Mouse (Mus musculus) c-Kit-positive CD71-positive TER-119-positive erythroid progenitor cells, embryonic 14.5 days (primary cell): ENCODE data around the gene Hnrnpll.

Experiments used
- DNase-seq: peaks from one replicate; pipeline ENCODE4 v3.0.0-alpha.2; 2013; ENCODE audit warnings: low spot score

The Hnrnpll gene

DNA sequence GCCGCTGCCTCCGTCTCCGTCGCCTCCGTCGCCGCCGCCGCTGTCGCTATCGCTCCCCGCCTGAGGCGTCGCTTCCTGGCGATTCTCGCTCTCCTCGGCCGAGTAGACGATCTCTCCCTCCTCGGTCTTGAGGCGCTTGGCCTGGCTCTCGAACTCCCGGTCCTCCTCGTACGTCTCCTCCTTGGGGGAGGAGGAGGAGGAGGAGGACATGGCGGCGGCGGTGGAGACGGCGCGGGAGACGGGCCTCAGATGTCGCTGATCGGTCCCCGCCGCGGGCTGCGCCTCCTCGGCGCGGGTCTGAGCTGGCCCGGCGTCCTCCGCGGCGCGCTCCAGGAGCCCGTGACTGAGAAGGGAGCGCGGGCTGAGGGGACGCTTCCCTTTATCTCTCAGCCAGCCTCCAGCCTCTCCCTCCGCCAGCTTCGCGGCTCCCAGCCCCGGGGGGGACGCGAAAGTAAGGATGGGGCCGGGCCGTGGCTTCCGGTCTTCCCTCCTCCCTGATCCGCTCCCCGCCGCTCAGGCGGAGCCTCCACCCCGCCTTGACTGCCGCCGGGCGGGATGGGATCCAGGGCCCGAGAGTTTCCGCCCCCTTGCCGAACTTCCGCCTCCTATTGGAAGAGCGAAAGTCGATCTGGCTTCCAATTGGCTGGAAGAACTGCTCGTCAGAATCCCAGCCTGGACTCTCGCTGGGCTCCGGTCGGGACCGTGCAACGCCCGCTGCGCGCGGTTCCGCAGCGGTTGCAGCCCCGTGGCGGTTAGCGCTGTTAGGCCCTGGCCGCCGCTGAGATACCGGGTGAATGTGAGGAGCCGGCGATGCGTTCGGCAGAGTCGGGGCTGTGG lies at the start of gene Hnrnpll:
Hnrnpll (minus strand) TSS at position 552 of the 837 bp plus-strand sequence.
- DNase-seq = peak; percentile 99

DNA sequence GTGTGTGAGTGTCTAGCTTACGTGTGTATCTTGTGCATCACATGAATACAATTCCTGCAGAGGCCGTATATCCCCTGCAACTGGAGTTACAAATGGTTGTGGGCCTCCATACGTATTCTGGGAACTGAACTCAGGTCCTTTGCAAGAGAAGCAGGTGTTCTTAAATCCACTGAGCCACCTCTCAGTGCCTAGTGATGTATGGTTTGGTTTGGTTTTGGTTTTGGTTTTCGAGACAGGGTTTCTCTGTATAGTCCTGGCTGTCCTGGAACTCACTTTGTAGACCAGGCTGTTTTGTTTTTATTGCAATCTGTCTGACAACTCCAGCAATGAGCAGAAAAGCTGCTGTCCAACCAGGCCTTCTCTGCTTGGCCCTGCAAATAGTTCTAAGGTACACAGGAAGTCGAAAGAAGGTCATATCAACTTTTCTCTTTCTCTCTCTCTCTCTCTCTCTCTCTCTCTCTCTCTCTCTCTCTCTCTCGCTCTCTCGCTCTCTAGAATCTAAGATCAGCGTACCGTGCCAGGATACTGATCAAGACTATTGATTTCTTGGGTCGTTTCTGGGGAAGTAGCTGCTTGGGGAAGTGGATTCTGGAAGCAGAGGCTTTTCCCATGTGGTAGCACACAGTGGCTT lies 43.3 kb upstream of the Hnrnpll start:
- no peak for DNase-seq

GRCm38 (mm10) chr17:80099823-80100222 lies 37.7 kb upstream of the Hnrnpll start:
- DNase-seq = no peak

GRCm38 (mm10) chr17:80097221-80097620 lies 35.1 kb upstream of the Hnrnpll start:
- DNase-seq = no peak

DNA sequence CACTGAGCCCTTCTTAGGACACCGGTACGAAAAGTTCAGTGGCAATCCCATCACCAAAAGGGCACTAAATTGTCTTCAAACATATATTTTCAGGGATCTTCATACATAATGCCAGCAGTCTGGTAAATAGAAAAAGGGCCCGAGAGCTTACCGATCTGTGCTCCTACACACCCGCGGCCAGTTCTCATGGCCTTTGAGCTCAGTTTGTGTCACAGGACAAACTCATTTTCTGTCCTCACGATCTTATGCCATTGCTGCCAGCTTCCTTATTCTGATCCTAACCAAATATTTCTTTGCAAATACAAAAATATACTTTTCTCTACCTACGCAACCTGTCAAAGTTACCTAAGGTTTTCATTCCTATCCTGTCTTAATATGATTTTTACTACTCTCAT lies 34.6 kb upstream of the Hnrnpll start:
- DNase-seq = no peak

DNA sequence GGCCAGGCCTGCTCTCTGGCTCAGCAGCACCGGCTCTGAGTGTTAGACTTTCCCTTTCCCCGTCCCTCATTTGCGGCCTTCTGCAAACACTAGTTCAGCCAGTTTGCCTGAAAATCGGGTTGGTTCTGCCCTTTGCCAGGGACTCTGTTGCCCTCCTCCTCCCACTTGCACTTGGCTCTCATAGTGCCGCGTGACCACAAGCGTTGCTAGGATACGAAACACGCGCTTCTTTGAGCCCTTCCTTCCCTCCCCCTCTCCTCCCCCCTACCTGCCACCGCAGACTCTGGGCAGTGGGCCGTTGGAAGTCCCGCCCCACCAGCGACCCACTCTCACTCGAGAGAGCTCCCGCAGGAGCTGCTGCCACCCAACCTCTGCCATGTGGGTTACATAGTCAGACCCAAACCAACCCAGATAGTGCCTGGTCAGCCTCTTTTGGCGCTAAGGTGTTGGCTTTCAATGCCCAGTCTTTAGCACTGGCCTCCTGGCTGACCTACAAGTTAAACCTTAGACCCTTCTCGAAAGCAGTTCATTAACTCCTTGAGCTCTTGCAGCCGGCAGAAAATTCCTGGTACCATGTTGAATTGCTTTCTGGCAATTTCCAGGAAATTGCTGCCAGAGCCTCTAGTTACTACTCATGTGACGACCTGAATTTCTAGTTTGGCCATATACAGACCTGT lies 34.0 kb upstream of the Hnrnpll start:
- no peak for DNase-seq

- DNase-seq = no peak
These were observed 33.2 kb upstream of the Hnrnpll start for GRCm38 (mm10) chr17:80095254-80095899.

- DNase-seq = no peak
These were observed 29.9 kb upstream of the Hnrnpll start for GRCm38 (mm10) chr17:80091879-80092549.

GRCm38 (mm10) chr17:80090551-80090950 lies 28.4 kb upstream of the Hnrnpll start:
- DNase-seq = no peak

- DNase-seq = no peak
These were observed 26.0 kb upstream of the Hnrnpll start for GRCm38 (mm10) chr17:80088168-80088567.

DNA sequence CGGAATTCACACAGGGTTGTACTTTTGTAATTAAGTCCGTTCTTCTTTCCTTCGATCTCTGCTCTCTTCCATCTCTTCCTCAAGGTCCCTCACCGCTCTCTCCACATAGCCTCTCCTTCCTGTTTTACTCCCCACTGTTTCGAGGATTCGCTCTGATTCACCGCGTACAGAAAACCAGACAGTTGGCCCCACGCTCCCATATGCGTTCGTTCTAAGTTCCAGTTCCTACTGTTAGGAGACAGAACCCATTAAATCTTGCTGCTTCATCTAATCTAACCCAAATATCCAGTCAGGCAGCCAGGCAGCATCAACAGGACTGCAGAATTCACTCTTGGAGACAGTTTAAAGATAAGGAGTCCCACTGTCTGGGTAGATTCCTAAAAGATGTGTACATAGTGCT lies 24.5 kb upstream of the Hnrnpll start:
- DNase-seq = no peak

DNA sequence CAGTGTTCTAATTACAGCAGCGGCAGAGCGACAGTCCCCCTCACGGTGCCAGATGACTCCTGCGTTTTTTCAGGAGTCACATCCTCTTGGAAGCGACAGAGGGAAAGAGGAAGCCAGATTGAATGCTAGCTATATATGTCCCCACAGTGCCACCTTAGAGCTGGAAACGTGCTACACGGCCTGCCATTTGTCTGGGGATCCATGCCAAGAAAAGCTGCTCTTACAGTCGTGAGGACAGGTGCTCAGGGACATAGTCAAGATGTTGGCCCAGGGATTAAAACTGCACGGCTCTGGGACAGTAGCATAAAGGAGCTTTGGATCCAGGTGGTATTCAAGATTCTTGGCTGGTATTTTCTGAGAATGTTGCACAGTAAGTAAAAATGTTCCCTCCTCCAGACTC lies 22.3 kb upstream of the Hnrnpll start:
- DNase-seq = no peak

- no peak for DNase-seq
These were observed 21.1 kb upstream of the Hnrnpll start for GRCm38 (mm10) chr17:80083223-80083622.

DNA sequence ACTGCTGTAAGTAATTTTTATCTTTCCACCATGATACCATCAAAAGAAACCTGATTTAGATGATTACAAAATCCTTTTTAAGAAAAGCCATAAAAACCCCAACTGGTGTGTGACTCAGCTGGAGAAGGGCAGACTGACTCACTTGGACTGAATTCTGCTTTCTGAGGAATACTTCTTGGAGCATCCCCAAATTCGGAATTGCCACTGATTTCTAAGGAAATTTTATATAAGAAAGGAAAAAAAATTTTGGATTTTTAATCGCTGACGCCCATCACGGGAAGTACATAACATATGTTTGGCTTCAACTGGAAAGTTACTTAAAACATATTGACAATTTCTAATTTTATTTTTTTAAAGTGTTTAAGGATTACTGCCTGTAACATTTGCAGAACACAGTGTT lies 16.6 kb upstream of the Hnrnpll start:
- no peak for DNase-seq

GRCm38 (mm10) chr17:80067257-80067656 lies 5.1 kb upstream of the Hnrnpll start:
- no peak for DNase-seq

GRCm38 (mm10) chr17:80063840-80064495 lies 1.8 kb upstream of the Hnrnpll start:
- DNase-seq = peak; percentile 48

DNA sequence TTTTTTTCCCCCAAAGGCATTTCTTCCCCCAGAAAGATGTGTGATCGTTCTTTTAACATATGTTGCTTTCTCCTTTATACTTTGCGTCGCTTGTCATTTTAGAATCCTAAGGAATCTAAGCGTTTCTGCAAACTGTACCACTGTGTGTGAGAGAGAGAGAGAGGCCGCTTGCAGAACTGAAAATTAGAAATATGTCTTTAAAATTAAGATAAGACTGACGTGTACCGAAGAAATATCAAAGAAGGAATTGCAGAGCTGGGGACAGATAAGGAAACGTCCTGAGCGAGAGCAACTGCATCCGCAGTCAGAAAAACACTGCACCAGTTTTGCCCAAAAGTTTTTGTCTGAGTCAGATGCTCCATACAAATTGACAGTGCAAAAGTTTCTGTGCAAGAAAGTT lies 1.3 kb upstream of the Hnrnpll start:
- peak; percentile 39 for DNase-seq

DNA sequence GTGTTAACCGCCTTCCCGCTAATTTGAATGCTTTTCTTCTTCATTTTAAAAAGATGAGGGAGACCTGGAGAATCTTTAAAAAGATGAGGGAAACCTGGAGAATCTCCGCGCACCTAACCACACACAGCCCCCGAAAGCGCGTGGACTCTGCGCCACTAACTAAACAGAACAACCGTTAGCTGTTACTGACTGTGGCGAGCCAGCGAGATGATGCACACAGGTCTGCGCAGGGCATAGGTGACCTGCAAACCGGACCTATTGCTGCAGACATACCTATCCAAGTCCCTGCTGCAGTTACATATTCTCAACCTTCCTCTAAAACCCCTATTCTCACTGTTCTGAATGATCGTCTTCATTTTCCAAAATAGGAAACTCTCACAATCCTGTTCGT lies 481 bp upstream of the Hnrnpll start:
- peak; percentile 48 for DNase-seq

DNA sequence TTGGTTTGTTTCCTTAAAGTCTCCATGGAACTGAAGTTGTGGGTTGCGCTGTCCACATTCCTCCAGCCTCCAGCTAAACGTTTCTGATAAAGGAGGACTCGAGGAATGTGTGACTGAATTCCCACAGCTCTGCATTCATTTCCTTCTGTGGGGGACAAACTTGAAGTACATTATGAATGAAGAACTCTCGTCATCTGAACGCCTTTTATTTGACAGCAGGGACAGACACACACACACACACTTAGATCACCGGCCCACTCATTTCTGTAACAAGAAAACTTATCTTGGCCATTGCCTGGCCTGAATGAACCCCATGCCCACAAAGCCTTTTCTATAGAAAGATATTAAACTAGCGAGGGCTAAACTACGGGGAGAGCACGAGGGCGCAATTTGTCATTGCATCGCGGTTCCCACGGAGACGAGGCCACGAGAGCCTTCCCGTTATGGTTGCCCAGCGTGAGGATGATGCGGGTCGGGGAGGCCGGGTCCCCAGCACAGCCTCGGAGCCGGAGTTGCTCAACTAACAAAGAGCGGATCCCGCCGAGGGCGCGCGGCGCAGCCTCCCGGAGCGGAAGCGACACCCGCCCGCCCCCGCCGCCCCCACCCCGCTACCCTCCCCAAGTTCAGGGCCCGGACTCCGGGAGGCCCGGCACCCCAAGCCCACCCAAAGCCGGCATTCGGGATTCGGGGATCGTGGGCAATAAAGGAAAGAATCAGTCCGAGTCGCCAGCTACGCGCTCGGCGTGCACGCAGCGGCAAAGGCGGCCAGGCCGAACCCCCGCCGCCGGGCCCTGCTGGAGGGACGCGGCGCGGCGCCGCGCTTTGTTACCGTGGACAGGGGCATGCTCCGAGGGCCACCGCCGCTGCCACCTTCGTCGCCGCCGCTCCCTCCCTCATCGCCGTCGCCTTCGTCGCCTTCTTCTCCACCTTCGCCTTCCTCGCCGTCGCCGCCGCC lies 1.0 kb downstream of the Hnrnpll start:
- peak; percentile 50 for DNase-seq

- no peak for DNase-seq
These were observed 2.0 kb downstream of the Hnrnpll start for GRCm38 (mm10) chr17:80060151-80060550.
